Mouse (Mus musculus) heart, postnatal 0 days (tissue): ENCODE data around the gene Gbp8.

Experiments
- CTCF ChIP-seq: IDR thresholded peaks from 2 replicates; pipeline ENCODE4 v1.5.1; 2016; ENCODE audit warnings: antibody characterized with exemption, control low read depth, low read depth
- EP300 ChIP-seq: IDR thresholded peaks from 2 replicates; pipeline ENCODE4 v1.6.1; 2016; ENCODE audit warnings: antibody characterized with exemption, low read depth

- TF ChIP-seq CTCF (no peak), EP300 (no peak)
Measured at GRCm38 (mm10) chr5:105154049-105154448, 14.7 kb upstream of the Gbp8 start.
